Mouse (Mus musculus): ENCODE measurements around the gene Gm10762.

DNA sequence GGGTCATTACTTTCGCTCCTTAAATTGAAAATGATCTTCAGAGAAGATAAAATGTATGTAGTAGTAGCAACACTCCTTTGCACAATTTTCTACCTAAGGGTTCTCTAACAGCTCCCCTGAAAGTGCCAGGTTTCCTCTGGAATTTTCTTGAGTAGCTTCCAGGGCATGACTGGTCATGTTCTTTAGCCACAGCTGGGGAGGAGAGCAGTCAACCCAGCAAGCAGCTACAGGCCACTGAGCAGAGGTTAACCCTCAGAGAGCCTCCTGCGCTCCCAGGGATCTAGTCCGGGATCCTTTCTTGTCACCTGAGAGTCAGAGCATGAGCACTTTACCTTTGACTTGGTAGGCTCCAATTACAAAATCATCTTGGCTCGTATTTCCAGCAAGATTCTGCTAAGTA lies 42.7 kb downstream of the Gm10762 start:
- TF ChIP-seq TAL1 (IDR thresholded peaks at IDR 0.05; ENCODE audit: low read length), result no peak
- no peak for TF ChIP-seq GATA1 (IDR thresholded peaks at IDR 0.05; ENCODE audit: low read length)
